Mouse (Mus musculus) gonadal fat pad, adult 2 months (tissue): ENCODE measurements around the gene Ky. TPM values are rescaled to one million over a fixed set of nuclear protein-coding genes. Genes with fewer than 3 reads are reported as not detected.

Source experiments
- DNase-seq: peaks from one replicate; pipeline ENCODE4 v3.0.0-alpha.2; 2012; ENCODE audit warnings: low read depth
- polyA plus RNA-seq: library from polyadenylated mRNA; depleted of rRNA; stranded (reverse); fragments of >200 nt; gene quantifications from 2 replicates; pipeline ENCODE4 v1.2.3, GENCODE M21; 2012; rRNA removed

The Ky gene
- 0.10 and 0.38 TPM in 2 replicates for polyA plus RNA-seq

GRCm38 (mm10) chr9:102505700-102506585 lies at the start of gene Ky:
Gene Ky, plus strand, starts transcription at chr9:102505750.
- no peak for DNase-seq

- no peak for DNase-seq
Observed at GRCm38 (mm10) chr9:102462251-102462650, 43.3 kb upstream of the Ky start.

DNA sequence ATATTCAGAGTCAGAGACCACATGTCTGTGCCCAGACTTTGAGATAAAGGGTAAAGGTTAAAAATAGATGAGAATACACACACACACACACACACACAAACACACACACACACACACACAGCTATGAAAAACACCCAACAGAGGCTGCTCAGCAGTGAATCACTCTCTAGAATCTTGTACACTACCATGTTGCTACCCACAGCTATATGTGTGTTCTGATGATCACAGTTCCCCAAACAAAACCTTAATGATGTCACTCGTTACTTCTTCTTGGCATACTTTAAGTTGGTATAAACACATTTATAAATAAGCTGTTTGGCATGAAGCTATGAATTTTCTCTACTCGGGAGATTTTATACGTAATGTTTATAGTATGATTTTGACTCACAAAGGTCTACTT lies 40.5 kb upstream of the Ky start:
- no peak for DNase-seq

GRCm38 (mm10) chr9:102465726-102466125 lies 39.8 kb upstream of the Ky start:
- DNase-seq = no peak

DNA sequence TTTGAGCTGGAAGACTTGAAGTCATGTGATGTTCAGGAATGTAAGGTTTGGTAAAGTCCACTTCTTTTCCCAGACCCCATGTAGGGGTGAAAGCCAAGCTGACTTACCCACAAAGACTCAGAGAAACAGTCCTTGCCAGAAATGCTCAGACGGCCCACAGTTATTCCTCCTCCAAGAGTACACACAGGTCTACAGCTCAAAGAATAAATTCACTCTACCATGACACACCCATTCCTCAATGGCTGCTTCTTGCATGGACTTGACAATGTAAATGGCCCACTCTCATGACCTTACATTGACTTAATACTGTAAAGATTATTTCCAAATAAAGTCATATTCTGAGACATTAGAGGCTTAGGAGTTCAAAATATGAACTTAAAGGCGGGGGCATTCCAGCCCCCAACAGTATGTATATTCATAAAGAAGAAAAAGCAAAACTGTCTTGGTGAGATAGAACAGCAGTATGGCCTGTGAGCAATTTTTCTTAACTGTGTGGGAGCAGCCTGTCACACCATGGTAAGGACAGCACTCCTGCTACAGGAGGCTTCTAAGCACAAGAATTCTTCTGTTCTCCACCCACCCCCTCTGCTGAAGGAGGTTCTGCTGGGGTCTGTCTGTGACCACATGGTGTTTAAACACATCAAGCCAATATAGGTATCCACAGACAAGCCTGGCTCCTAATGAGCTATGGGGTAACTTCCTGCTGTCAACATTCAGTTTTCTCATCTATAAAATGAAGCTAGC lies 35.3 kb upstream of the Ky start:
- no peak for DNase-seq

DNA sequence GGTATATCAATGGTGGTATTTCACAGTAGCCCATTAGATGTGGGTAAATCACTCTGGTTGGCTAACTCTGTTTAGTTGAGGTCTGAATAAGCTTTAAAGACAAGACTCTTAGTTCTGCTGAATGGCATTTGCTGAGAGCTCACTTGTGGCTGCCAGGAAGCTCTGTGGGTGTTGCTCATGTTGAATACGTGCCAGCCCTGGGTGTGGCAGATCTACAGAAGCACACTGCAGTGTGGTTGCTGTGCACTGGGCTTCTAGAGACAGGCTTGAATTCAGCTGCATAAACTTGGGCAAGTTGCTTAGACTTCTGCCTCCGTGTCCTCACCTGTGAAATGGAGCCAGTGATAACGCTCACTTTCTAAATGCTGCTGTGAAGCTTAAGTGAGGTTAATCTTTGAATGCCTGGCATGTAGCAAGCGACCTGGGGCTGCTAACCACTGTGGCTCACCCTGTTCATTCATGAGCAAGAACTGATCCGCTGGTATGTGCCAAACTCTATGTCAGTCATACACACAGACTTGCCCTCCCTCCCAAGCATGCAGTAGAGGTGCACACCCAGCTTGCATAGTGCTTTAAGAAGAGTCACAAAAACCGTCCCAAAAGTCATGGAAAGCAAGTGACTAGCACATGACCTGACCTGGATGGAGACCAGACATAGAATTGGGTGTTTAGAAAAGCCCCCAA lies 27.6 kb upstream of the Ky start:
- no peak for DNase-seq

DNA sequence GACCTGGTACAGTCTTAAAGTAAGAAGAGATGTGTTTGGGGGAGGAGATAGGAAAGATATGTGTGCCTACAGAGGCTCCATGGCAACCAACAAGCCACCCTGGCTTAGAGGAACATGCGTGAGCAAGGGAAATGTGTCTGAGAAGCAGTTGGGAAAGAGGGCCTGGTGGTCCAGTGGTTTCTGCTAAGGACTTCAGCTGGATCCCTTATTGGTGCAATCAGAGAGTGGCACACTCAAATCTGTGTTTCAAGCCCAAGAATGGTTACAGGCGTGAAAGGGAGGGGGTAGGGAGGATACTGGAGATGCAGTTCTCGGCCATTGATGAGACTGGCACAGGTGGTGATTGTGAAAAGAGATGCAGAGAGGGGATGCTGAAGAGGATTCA lies 27.1 kb upstream of the Ky start:
- no peak for DNase-seq

DNA sequence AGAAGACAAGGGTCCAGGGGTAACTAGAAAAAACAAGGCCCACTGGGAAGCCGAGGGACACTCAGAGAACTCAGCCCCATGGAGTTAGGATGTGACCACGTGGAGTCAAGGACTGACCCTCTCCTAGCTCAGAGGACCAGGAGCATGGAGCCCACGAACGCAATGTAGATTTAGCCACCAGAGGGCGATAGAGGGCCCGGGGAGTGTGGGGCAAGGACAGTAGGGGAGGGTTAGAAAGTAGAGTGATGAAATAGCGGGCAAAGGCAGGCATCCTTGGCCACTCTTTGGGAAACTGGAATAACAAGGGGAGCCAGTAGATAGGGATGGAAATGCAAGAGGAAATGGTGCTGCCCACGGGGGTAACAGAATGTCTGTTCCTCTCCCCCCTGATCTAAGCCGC lies 26.5 kb upstream of the Ky start:
- DNase-seq = no peak

DNA sequence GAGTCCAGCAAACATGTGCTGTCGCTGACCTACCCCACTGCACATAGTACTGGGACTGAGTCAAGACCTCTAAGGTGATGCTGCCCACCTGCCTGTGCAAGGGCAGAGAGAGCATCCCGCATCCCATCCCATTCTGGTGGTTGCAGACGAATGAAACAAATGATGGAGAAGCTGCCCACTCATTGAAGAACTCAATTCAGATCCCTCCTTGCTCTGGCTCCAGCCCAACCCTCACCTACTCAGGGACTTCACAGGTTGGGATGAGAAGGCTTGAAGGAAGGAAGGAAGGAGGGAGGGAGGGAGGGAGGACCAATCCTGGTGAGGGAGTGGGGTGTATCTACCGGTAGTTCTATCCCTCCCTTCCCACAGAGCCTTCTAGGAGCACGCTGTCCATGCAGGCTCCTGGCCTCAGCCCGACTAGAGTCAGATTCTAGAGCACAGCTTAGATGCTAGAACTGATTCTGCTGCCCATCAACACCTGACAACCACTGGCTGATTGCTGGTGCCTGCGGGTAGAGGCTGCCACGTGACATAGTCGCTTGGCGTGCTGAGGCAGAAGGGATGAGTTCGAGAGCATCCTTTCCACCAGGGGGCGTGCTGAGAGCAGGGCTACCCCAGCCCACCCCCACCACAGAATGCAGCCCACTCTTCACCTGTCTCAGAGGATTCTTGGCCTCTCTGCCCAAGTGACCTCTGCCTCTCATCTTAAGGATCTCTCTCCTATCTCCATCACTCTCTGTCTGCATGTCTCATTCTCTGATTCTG lies 13.3 kb upstream of the Ky start:
- no peak for DNase-seq

DNA sequence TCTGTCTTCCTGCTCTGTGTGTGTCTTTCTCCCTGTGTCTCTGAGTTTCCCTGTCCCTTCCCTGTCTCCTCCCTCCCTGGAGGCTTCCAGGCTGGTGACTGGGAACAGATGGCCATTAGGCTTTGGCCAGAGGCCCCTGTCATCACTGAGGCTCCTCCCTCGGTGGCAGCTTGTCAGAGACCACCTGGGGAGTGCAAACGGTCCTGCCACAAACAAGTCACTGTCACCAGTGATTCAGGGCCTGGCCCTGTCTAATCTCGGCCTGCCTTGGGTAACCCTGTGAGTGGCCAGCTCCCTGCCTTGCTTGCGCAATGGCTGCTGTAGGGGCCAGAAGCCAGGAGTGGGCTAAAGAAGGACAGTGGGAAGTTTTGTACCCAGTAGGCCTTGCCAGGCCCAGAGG lies 12.5 kb upstream of the Ky start:
- DNase-seq = no peak

DNA sequence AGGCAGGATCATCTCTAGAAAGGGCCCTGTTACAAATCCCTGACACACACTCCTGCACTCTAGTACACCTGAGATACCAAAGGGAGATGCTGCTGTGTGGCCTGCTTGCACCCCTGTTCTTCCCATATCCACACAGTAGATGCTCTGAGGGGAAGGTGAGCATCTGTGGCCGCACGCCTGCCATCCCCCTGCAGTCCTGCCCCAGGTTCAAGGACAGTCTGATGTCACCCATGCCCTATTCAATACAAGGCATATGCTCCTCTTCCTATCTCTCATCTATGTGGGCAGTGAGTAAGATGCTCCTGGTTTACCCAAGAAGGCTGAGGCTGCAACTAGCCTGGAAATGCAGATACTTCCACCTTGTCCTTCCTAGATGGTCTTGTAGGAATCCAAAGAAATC lies 11.6 kb upstream of the Ky start:
- DNase-seq = no peak

DNA sequence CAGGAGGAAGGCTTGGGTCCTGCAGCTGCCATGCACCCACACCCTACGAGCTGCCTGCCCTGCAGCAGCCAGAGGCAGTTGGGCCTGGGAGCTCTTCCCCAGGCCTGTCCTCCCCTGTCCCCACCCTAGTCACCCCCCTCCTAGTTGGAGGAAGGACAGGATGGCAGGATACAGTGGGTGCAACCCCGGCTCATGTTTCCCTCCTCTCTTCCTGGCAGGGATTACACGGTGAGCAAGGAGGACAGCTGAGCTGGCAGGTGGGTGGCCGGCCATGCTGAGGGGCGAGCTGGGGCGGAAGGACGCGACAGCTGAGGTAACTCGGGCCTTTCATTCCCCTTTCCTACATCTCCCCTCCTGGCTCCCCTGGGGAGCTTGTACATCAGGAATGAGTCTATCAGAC lies 11.1 kb upstream of the Ky start:
- DNase-seq = no peak

GRCm38 (mm10) chr9:102495266-102495665 lies 10.3 kb upstream of the Ky start:
- DNase-seq = no peak

DNA sequence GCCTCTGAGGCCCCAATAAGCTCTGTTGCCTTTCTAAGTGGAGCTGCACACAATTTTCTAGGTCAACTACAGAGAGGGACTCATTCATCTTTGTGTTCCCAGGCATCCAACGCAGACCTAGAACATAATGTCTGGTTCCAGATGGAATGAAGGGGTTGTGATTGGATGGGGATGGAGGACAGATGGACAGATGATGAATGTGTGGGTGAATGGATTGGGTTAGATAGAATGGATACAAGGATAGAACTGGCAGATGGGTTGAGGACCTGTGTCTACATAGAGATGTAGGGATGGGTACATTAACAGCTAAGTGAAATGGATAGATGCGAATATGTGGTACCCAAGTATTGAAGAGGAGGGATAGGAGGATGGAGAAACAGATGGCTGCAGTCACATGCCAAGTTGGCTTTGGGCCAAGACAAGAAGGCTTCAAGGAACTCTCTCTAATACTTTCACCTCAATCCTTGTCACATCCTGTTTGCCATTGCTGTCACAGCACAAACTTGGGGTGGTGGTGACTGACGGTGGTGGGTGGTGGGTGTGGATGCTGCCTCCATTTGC lies 9.0 kb upstream of the Ky start:
- DNase-seq = no peak

- DNase-seq = no peak
Observed at GRCm38 (mm10) chr9:102497089-102497690, 8.4 kb upstream of the Ky start.

GRCm38 (mm10) chr9:102497833-102498430 lies 7.6 kb upstream of the Ky start:
- no peak for DNase-seq

DNA sequence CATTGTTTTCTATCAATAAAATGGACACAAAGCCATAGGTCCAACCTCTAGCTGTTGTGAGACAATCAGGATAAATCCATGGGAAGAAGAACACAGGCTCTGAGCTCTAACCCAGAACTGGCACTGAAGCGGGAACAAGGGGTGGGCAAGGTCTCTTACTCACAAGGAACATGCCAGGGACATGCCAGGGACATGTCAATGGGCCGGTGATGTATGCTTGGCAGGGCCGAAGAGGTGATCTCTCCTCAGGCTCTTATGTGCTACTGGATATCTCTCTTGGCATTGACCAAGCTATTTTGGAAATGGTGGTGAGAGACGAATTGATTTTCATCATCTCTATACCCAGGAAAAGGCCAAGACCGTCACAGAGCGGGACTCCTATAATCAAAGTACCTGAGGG lies 6.8 kb upstream of the Ky start:
- no peak for DNase-seq

- no peak for DNase-seq
Observed at GRCm38 (mm10) chr9:102499266-102499665, 6.3 kb upstream of the Ky start.

GRCm38 (mm10) chr9:102499746-102500145 lies 5.8 kb upstream of the Ky start:
- no peak for DNase-seq

- no peak for DNase-seq
Observed at GRCm38 (mm10) chr9:102501113-102501512, 4.4 kb upstream of the Ky start.
